Mouse (Mus musculus) cerebellum, adult 11-12 months (tissue): ENCODE measurements around the gene Slc26a9.

Experiments used
- DNase-seq: peaks from one replicate; pipeline ENCODE4 v3.0.0; 2022

The Slc26a9 gene

GRCm38 (mm10) chr1:131737269-131737668, 6.6 kb upstream of the Slc26a9 start:
- DNase-seq: peak; percentile 82

GRCm38 (mm10) chr1:131738760-131739159, 5.1 kb upstream of the Slc26a9 start:
- DNase-seq: no peak

GRCm38 (mm10) chr1:131739481-131740160, 4.2 kb upstream of the Slc26a9 start:
- no peak for DNase-seq

GRCm38 (mm10) chr1:131745391-131745790, 1.6 kb downstream of the Slc26a9 start:
- DNase-seq: no peak

- no peak for DNase-seq
Measured at GRCm38 (mm10) chr1:131747761-131748160, 3.9 kb downstream of the Slc26a9 start.

- no peak for DNase-seq
Measured at GRCm38 (mm10) chr1:131748636-131749035, 4.8 kb downstream of the Slc26a9 start.

GRCm38 (mm10) chr1:131749706-131750545, 6.1 kb downstream of the Slc26a9 start:
- DNase-seq: no peak

- DNase-seq: no peak
Measured at GRCm38 (mm10) chr1:131751181-131751890, 7.5 kb downstream of the Slc26a9 start.

- DNase-seq: peak; percentile 71
Measured at GRCm38 (mm10) chr1:131751891-131752311, 8.1 kb downstream of the Slc26a9 start.

GRCm38 (mm10) chr1:131754212-131754829, 10.5 kb downstream of the Slc26a9 start:
- no peak for DNase-seq

- no peak for DNase-seq
Measured at GRCm38 (mm10) chr1:131754916-131755315, 11.1 kb downstream of the Slc26a9 start.

- DNase-seq: no peak
Measured at GRCm38 (mm10) chr1:131757211-131757610, 13.4 kb downstream of the Slc26a9 start.

- no peak for DNase-seq
Measured at GRCm38 (mm10) chr1:131758796-131759195, 15.0 kb downstream of the Slc26a9 start.

GRCm38 (mm10) chr1:131759667-131760427, 16.0 kb downstream of the Slc26a9 start:
- DNase-seq: no peak

GRCm38 (mm10) chr1:131760428-131760820, 16.6 kb downstream of the Slc26a9 start:
- DNase-seq: no peak

- no peak for DNase-seq
Measured at GRCm38 (mm10) chr1:131761079-131761831, 17.4 kb downstream of the Slc26a9 start.

- DNase-seq: no peak
Measured at GRCm38 (mm10) chr1:131763683-131764082, 19.9 kb downstream of the Slc26a9 start.

GRCm38 (mm10) chr1:131764581-131765338, 20.9 kb downstream of the Slc26a9 start:
- DNase-seq: no peak

GRCm38 (mm10) chr1:131765357-131766001, 21.7 kb downstream of the Slc26a9 start:
- peak; percentile 61 for DNase-seq

- DNase-seq: no peak
Measured at GRCm38 (mm10) chr1:131769296-131769695, 25.5 kb downstream of the Slc26a9 start.
